Mouse (Mus musculus): ENCODE results near the gene Dhps. TPM values are rescaled to one million over a fixed set of nuclear protein-coding genes. Genes with fewer than 3 reads are reported as not detected.

Gene Dhps
- polyA plus RNA-seq, 1 experiment from 2014 or later, result 83.4 TPM

- DNase-seq (ENCODE audit: low spot score) (no peak), ATAC-seq (no peak)
- no peak overlapping the region for H3K4me2 ChIP-seq (ENCODE audit: low read length)
- H3K36me3 ChIP-seq (ENCODE audit: control insufficient read depth, insufficient read depth, low read length), result peaks cover 85% of the 10 kb centered on the region
- no peak overlapping the region for H3K27ac ChIP-seq (ENCODE audit: low read depth, low read length)
- H3K9me3 ChIP-seq (replicated peaks; ENCODE audit: control insufficient read depth, low read length), result no peaks in the 10 kb centered on the region
- no peak overlapping the region for H3K9ac ChIP-seq (ENCODE audit: low read length)
- no peaks in the 10 kb centered on the region for H3K27me3 ChIP-seq (replicated peaks; ENCODE audit: control insufficient read depth, insufficient read depth, low read length)
- no peaks in the 10 kb centered on the region for H3K4me1 ChIP-seq (ENCODE audit: control insufficient read depth, insufficient read depth, low read length)
- 93% methylated on average over 6 of the region's 6 CpGs for WGBS
- H3K4me3 ChIP-seq (ENCODE audit: low read depth, low read length), result no peak overlapping the region
Measured at GRCm38 (mm10) chr8:85043619-85044018, 27.9 kb upstream of the Dhps start.

- H3K4me2 ChIP-seq (ENCODE audit: low read length), result no peak overlapping the region
- ATAC-seq (no peak), DNase-seq (ENCODE audit: low spot score) (no peak)
- H3K27ac ChIP-seq (ENCODE audit: low read depth, low read length), result no peak overlapping the region
- peaks cover 55% of the 10 kb centered on the region for H3K36me3 ChIP-seq (ENCODE audit: control insufficient read depth, insufficient read depth, low read length)
- H3K27me3 ChIP-seq (replicated peaks; ENCODE audit: control insufficient read depth, insufficient read depth, low read length), result no peaks in the 10 kb centered on the region
- H3K9me3 ChIP-seq (replicated peaks; ENCODE audit: control insufficient read depth, low read length), result no peaks in the 10 kb centered on the region
- peaks cover 8% of the 10 kb centered on the region; the same call in 1 of the 2 replicates for H3K4me1 ChIP-seq (ENCODE audit: control insufficient read depth, insufficient read depth, low read length)
- WGBS, result 85% methylated on average over 7 of the region's 7 CpGs
- no peak overlapping the region for H3K4me3 ChIP-seq (ENCODE audit: low read depth, low read length)
- H3K9ac ChIP-seq (ENCODE audit: low read length), result no peak overlapping the region
Measured at GRCm38 (mm10) chr8:85057367-85057766, 14.2 kb upstream of the Dhps start.

- H3K9ac ChIP-seq (ENCODE audit: low read length), result peak within 1 kb of the TSS; percentile 74
- peaks cover 8% of the 10 kb centered on the region; the same call in 1 of the 2 replicates for H3K4me1 ChIP-seq (ENCODE audit: control insufficient read depth, insufficient read depth, low read length)
- peaks cover 44% of the 10 kb centered on the region for H3K36me3 ChIP-seq (ENCODE audit: control insufficient read depth, insufficient read depth, low read length)
- peak within 1 kb of the TSS; percentile 50; the same call in 1 of the 2 replicates for H3K27ac ChIP-seq (ENCODE audit: low read depth, low read length)
- H3K4me2 ChIP-seq (ENCODE audit: low read length), result peak within 1 kb of the TSS; percentile 95
- DNase-seq (ENCODE audit: low spot score) (peak; percentile 98), ATAC-seq (peak; percentile 95)
- peak within 1 kb of the TSS; percentile 75 for H3K4me3 ChIP-seq (ENCODE audit: low read depth, low read length)
- H3K27me3 ChIP-seq (replicated peaks; ENCODE audit: control insufficient read depth, insufficient read depth, low read length), result no peaks in the 10 kb centered on the region
- no peaks in the 10 kb centered on the region for H3K9me3 ChIP-seq (replicated peaks; ENCODE audit: control insufficient read depth, low read length)
- 1% methylated on average over 52 of the region's 53 CpGs for WGBS
Measured at GRCm38 (mm10) chr8:85059879-85060616, 11.5 kb upstream of the Dhps start, which contains the start of gene Fbxw9. Gene Fbxw9 (plus strand): TSS chr8:85060055.

GRCm38 (mm10) chr8:85062603-85063002 lies 9.0 kb upstream of the Dhps start:
- Histone ChIP-seq H3K27me3 (replicated peaks; ENCODE audit: control insufficient read depth, insufficient read depth, low read length) (no peaks in the 10 kb centered on the region), H3K4me2 (ENCODE audit: low read length) (no peak overlapping the region), H3K4me3 (ENCODE audit: low read depth, low read length) (no peak overlapping the region), H3K9me3 (replicated peaks; ENCODE audit: control insufficient read depth, low read length) (no peaks in the 10 kb centered on the region), H3K9ac (ENCODE audit: low read length) (no peak overlapping the region), H3K36me3 (ENCODE audit: control insufficient read depth, insufficient read depth, low read length) (peaks cover 44% of the 10 kb centered on the region), H3K4me1 (ENCODE audit: control insufficient read depth, insufficient read depth, low read length) (peaks cover 8% of the 10 kb centered on the region; the same call in 1 of the 2 replicates), H3K27ac (ENCODE audit: low read depth, low read length) (no peak overlapping the region)
- WGBS, result 95% methylated on average over 4 of the region's 4 CpGs
- DNase-seq (ENCODE audit: low spot score) (no peak), ATAC-seq (no peak)

- Histone ChIP-seq H3K27me3 (replicated peaks; ENCODE audit: control insufficient read depth, insufficient read depth, low read length) (no peaks in the 10 kb centered on the region), H3K4me3 (ENCODE audit: low read depth, low read length) (no peak overlapping the region), H3K4me1 (ENCODE audit: control insufficient read depth, insufficient read depth, low read length) (peaks cover 8% of the 10 kb centered on the region; the same call in 1 of the 2 replicates), H3K36me3 (ENCODE audit: control insufficient read depth, insufficient read depth, low read length) (peaks cover 51% of the 10 kb centered on the region), H3K4me2 (ENCODE audit: low read length) (no peak overlapping the region), H3K27ac (ENCODE audit: low read depth, low read length) (no peak overlapping the region), H3K9ac (ENCODE audit: low read length) (no peak overlapping the region), H3K9me3 (replicated peaks; ENCODE audit: control insufficient read depth, low read length) (no peaks in the 10 kb centered on the region)
- ATAC-seq, result no peak
- WGBS, result 41% methylated on average over 2 of the region's 2 CpGs
- no peak for DNase-seq (ENCODE audit: low spot score)
Measured at GRCm38 (mm10) chr8:85065213-85065612, 6.3 kb upstream of the Dhps start.

- no peaks in the 10 kb centered on the region for H3K9me3 ChIP-seq (replicated peaks; ENCODE audit: control insufficient read depth, low read length)
- H3K27me3 ChIP-seq (replicated peaks; ENCODE audit: control insufficient read depth, insufficient read depth, low read length), result no peaks in the 10 kb centered on the region
- H3K4me2 ChIP-seq (ENCODE audit: low read length), result no peak overlapping the region
- H3K4me3 ChIP-seq (ENCODE audit: low read depth, low read length), result no peak overlapping the region
- H3K36me3 ChIP-seq (ENCODE audit: control insufficient read depth, insufficient read depth, low read length), result peaks cover 49% of the 10 kb centered on the region
- no peak for DNase-seq (ENCODE audit: low spot score)
- no peak overlapping the region for H3K27ac ChIP-seq (ENCODE audit: low read depth, low read length)
- ATAC-seq, result no peak
- WGBS, result 89% methylated on average over 2 of the region's 2 CpGs
- peaks cover 3% of the 10 kb centered on the region for H3K4me1 ChIP-seq (ENCODE audit: control insufficient read depth, insufficient read depth, low read length)
- H3K9ac ChIP-seq (ENCODE audit: low read length), result no peak overlapping the region
Measured at GRCm38 (mm10) chr8:85067155-85067554, 4.4 kb upstream of the Dhps start.

- peaks cover 41% of the 10 kb centered on the region for H3K36me3 ChIP-seq (ENCODE audit: control insufficient read depth, insufficient read depth, low read length)
Measured at GRCm38 (mm10) chr8:85067982-85068381, 3.6 kb upstream of the Dhps start, which contains the start of gene Gm5741. Gene Gm5741 (minus strand): TSS chr8:85067982.

GRCm38 (mm10) chr8:85071041-85071440 lies 516 bp upstream of the Dhps start:
- Histone ChIP-seq H3K36me3 (ENCODE audit: control insufficient read depth, insufficient read depth, low read length) (peaks cover 48% of the 10 kb centered on the region), H3K4me2 (ENCODE audit: low read length) (peak overlapping the region; percentile 71), H3K27me3 (replicated peaks; ENCODE audit: control insufficient read depth, insufficient read depth, low read length) (no peaks in the 10 kb centered on the region), H3K9ac (ENCODE audit: low read length) (peak overlapping the region; percentile 73; the same call in 1 of the 2 replicates), H3K4me1 (ENCODE audit: control insufficient read depth, insufficient read depth, low read length) (peaks cover 7% of the 10 kb centered on the region), H3K27ac (ENCODE audit: low read depth, low read length) (peak overlapping the region; percentile 87), H3K4me3 (ENCODE audit: low read depth, low read length) (peak overlapping the region; percentile 79; the same call in 1 of the 2 replicates), H3K9me3 (replicated peaks; ENCODE audit: control insufficient read depth, low read length) (no peaks in the 10 kb centered on the region)
- 86% methylated on average over 5 of the region's 5 CpGs for WGBS
- DNase-seq (ENCODE audit: low spot score) (no peak), ATAC-seq (no peak)

More at GRCm38 (mm10) chr8:85067982-85068381, 3.6 kb upstream of the Dhps start, which contains the start of gene Gm5741:
- no peak within 1 kb of the TSS for H3K27ac ChIP-seq (ENCODE audit: low read depth, low read length)
- no peak within 1 kb of the TSS for H3K4me2 ChIP-seq (ENCODE audit: low read length)
- no peak for DNase-seq (ENCODE audit: low spot score)
- H3K9me3 ChIP-seq (replicated peaks; ENCODE audit: control insufficient read depth, low read length), result no peaks in the 10 kb centered on the region
- peaks cover 7% of the 10 kb centered on the region for H3K4me1 ChIP-seq (ENCODE audit: control insufficient read depth, insufficient read depth, low read length)
- H3K27me3 ChIP-seq (replicated peaks; ENCODE audit: control insufficient read depth, insufficient read depth, low read length), result no peaks in the 10 kb centered on the region
- no peak within 1 kb of the TSS for H3K4me3 ChIP-seq (ENCODE audit: low read depth, low read length)
- no peak for ATAC-seq
- H3K9ac ChIP-seq (ENCODE audit: low read length), result no peak within 1 kb of the TSS

GRCm38 (mm10) chr8:85072364-85072929 lies 890 bp downstream of the Dhps start:
- Histone ChIP-seq H3K27me3 (replicated peaks; ENCODE audit: control insufficient read depth, insufficient read depth, low read length) (no peaks in the 10 kb centered on the region), H3K36me3 (ENCODE audit: control insufficient read depth, insufficient read depth, low read length) (peaks cover 46% of the 10 kb centered on the region), H3K4me2 (ENCODE audit: low read length) (peak overlapping the region; percentile 71), H3K27ac (ENCODE audit: low read depth, low read length) (peak overlapping the region; percentile 87), H3K4me3 (ENCODE audit: low read depth, low read length) (peak overlapping the region; percentile 79), H3K4me1 (ENCODE audit: control insufficient read depth, insufficient read depth, low read length) (peaks cover 7% of the 10 kb centered on the region), H3K9ac (ENCODE audit: low read length) (peak overlapping the region; percentile 73), H3K9me3 (replicated peaks; ENCODE audit: control insufficient read depth, low read length) (no peaks in the 10 kb centered on the region)
- no peak for DNase-seq (ENCODE audit: low spot score)
- 45% methylated on average over 9 of the region's 9 CpGs for WGBS
- peak; percentile 6; the same call in 1 of the 2 replicates for ATAC-seq

Data from forebrain, embryonic 14.5 days (tissue).